Comparison of ENCODE assay signal across 21 mouse cellular contexts in genomic region chr1:51609295-51609694, GRCm38 (mm10).
A peak's percentile ranks its signal among the peaks of the same experiment; 100 is the strongest.
DNase-seq lines count a peak whose midpoint lies in the region; ATAC-seq and TF ChIP-seq lines count a peak whose summit lies in the region.
"Had no signal": no experiment of that assay in that cellular context is flagged by ENCODE, and none has a peak within 500 bp of the region (broad histone marks: within the 10 kb centered on the region; RNA-seq: fewer than 3 reads in every experiment).

No protein-coding gene starts in this region.

- no peak overlapping the region for H3K4me3 ChIP-seq in intestine, embryonic 14.5 days (ENCODE audit: low read depth, low read length)
- H3K4me3 ChIP-seq in intestine, postnatal 0 days (ENCODE audit: low read depth, low read length), result no peak overlapping the region
- no peak overlapping the region for H3K4me3 ChIP-seq in heart, embryonic 12.5 days
- H3K4me3 ChIP-seq: embryonic facial prominence, embryonic 13.5 days; embryonic facial prominence, embryonic 15.5 days; erythroblast, embryonic 14.5 days; forebrain, embryonic 10.5 days; forebrain, embryonic 12.5 days had no signal

- peak; percentile 10 for DNase-seq in intestine, embryonic 14.5 days (ENCODE audit: low spot score)
- peak; percentile 32 for DNase-seq in 3T3-L1 (ENCODE audit: low read depth, low spot score)
- peak; percentile 35 for DNase-seq in NIH3T3 (ENCODE audit: low read depth)
- no peak for DNase-seq in spleen, postnatal 14 days (ENCODE audit: low spot score in 2 of 2)
- DNase-seq: adrenal gland, adult 8-10 months; adrenal gland, postnatal 14 days; adrenal gland, postnatal 36 days; cerebellum, adult 11-12 months; cerebellum, adult 2 months; cerebellum, adult 9-10 months; cerebellum, postnatal 10 days; cerebellum, postnatal 25 days had no signal

- no peaks in the 10 kb centered on the region; the same call in 1 of the 2 replicates for H3K4me1 ChIP-seq in intestine, embryonic 14.5 days (replicated peaks; ENCODE audit: control insufficient read depth, insufficient read depth, low read length)
- H3K4me1 ChIP-seq in intestine, postnatal 0 days (replicated peaks; ENCODE audit: control insufficient read depth, insufficient read depth, low read length), result no peaks in the 10 kb centered on the region
- no peaks in the 10 kb centered on the region for H3K4me1 ChIP-seq in heart, embryonic 12.5 days (replicated peaks)

- TF ChIP-seq CTCF in intestine, postnatal 0 days (IDR thresholded peaks at IDR 0.05; ENCODE audit: low read depth), result no peak

- H3K9ac ChIP-seq in intestine, embryonic 14.5 days (ENCODE audit: low read length), result no peak overlapping the region
- H3K9ac ChIP-seq in intestine, postnatal 0 days (ENCODE audit: low read depth, low read length), result no peak overlapping the region
- H3K9ac ChIP-seq in heart, embryonic 12.5 days, result no peak overlapping the region
- H3K9ac ChIP-seq: embryonic facial prominence, embryonic 13.5 days; embryonic facial prominence, embryonic 15.5 days; forebrain, embryonic 12.5 days had no signal

- H3K27me3 ChIP-seq in intestine, embryonic 14.5 days (replicated peaks; ENCODE audit: control insufficient read depth, insufficient read depth, low read length), result no peaks in the 10 kb centered on the region
- no peaks in the 10 kb centered on the region for H3K27me3 ChIP-seq in intestine, postnatal 0 days (replicated peaks; ENCODE audit: control insufficient read depth, insufficient read depth, low read length)
- H3K27me3 ChIP-seq in heart, embryonic 12.5 days (replicated peaks), result no peaks in the 10 kb centered on the region
- H3K27me3 ChIP-seq: embryonic facial prominence, embryonic 13.5 days; embryonic facial prominence, embryonic 15.5 days; forebrain, embryonic 12.5 days had no signal

- 87% methylated on average over 5 of the region's 5 CpGs for WGBS in intestine, embryonic 14.5 days
- 87% methylated on average over 5 of the region's 5 CpGs for WGBS in intestine, postnatal 0 days
- WGBS in heart, embryonic 12.5 days, result 77% methylated on average over 5 of the region's 5 CpGs

- no peak overlapping the region for H3K27ac ChIP-seq in intestine, embryonic 14.5 days (ENCODE audit: low read depth)
- H3K27ac ChIP-seq in intestine, postnatal 0 days (ENCODE audit: low read depth, low read length), result no peak overlapping the region
- no peak overlapping the region for H3K27ac ChIP-seq in heart, embryonic 12.5 days (ENCODE audit: poor library complexity, severe bottlenecking)
- H3K27ac ChIP-seq: embryonic facial prominence, embryonic 13.5 days; embryonic facial prominence, embryonic 15.5 days; forebrain, embryonic 10.5 days; forebrain, embryonic 12.5 days had no signal

- H3K9me3 ChIP-seq in intestine, embryonic 14.5 days (ENCODE audit: control insufficient read depth, low read length), result no peaks in the 10 kb centered on the region
- H3K9me3 ChIP-seq in intestine, postnatal 0 days (ENCODE audit: control insufficient read depth), result no peaks in the 10 kb centered on the region
- no peaks in the 10 kb centered on the region for H3K9me3 ChIP-seq in heart, embryonic 12.5 days (replicated peaks)
- H3K9me3 ChIP-seq: embryonic facial prominence, embryonic 13.5 days; embryonic facial prominence, embryonic 15.5 days; forebrain, embryonic 10.5 days; forebrain, embryonic 12.5 days had no signal

- ATAC-seq in intestine, embryonic 14.5 days (replicated peaks; ENCODE audit: low FRiP score, low TSS enrichment, low read depth), result no peak
- no peak for ATAC-seq in intestine, postnatal 0 days
- ATAC-seq in heart, embryonic 12.5 days (ENCODE audit: insufficient number of reproducible peaks, low FRiP score), result no peak
- ATAC-seq: forebrain, embryonic 14.5 days; forebrain, embryonic 16.5 days had no signal

- H3K4me2 ChIP-seq in intestine, embryonic 14.5 days (ENCODE audit: low read length), result no peak overlapping the region
- no peak overlapping the region for H3K4me2 ChIP-seq in intestine, postnatal 0 days (replicated peaks; ENCODE audit: low read depth)
- no peak overlapping the region for H3K4me2 ChIP-seq in heart, embryonic 12.5 days
- H3K4me2 ChIP-seq: embryonic facial prominence, embryonic 13.5 days; embryonic facial prominence, embryonic 15.5 days; forebrain, embryonic 12.5 days had no signal

- no peaks in the 10 kb centered on the region for H3K36me3 ChIP-seq in intestine, embryonic 14.5 days (ENCODE audit: control insufficient read depth, insufficient read depth, low read length)
- no peaks in the 10 kb centered on the region for H3K36me3 ChIP-seq in intestine, postnatal 0 days (ENCODE audit: control insufficient read depth, insufficient read depth)
- no peaks in the 10 kb centered on the region for H3K36me3 ChIP-seq in heart, embryonic 12.5 days
- H3K36me3 ChIP-seq: embryonic facial prominence, embryonic 13.5 days; embryonic facial prominence, embryonic 15.5 days; forebrain, embryonic 10.5 days; forebrain, embryonic 12.5 days had no signal

Comparison
In these comparisons a context has a peak if more than half of its experiments do, and no peak if none do; other contexts are left out.
1. DNase-seq: peak in intestine, embryonic 14.5 days (single experiment), 3T3-L1 (single experiment) and NIH3T3 (single experiment); none in spleen, postnatal 14 days (0 of 2).